Mouse (Mus musculus) embryonic facial prominence, embryonic 12.5 days (tissue): ENCODE data around the gene Ace2. TPM values are rescaled to one million over a fixed set of nuclear protein-coding genes. Genes with fewer than 3 reads are reported as not detected.

Experiments
- ATAC-seq: fragments of 200-750 bp; cut with Nextera tagmentation; 2 replicates; pipeline ENCODE4 v1.8.0; 2017; ENCODE audit not compliant: insufficient number of reproducible peaks, insufficient read depth, low FRiP score, low TSS enrichment
- H3K27ac ChIP-seq: fragments of 300-500 bp; sonication (generic); 2 replicates; pipeline ENCODE4 v1.5.1; 2016; ENCODE audit warnings: mild to moderate bottlenecking
- H3K27me3 ChIP-seq: fragments of 300-500 bp; sonication (generic); 2 replicates; pipeline ENCODE4 v1.6.1; 2016; ENCODE audit warnings: mild to moderate bottlenecking, moderate library complexity
- H3K36me3 ChIP-seq: fragments of 300-500 bp; sonication (generic); 2 replicates; pipeline ENCODE4 v1.6.1; 2016; ENCODE audit warnings: mild to moderate bottlenecking
- H3K4me1 ChIP-seq: fragments of 300-500 bp; sonication (generic); 2 replicates; pipeline ENCODE4 v1.6.1; 2016
- H3K4me2 ChIP-seq: fragments of 300-500 bp; sonication (generic); replicated peaks from 2 replicates; pipeline ENCODE4 v1.6.1; 2016; ENCODE audit warnings: mild to moderate bottlenecking, moderate library complexity
- H3K4me3 ChIP-seq: fragments of 300-500 bp; sonication (generic); 2 replicates; pipeline ENCODE4 v1.5.1; 2016; ENCODE audit warnings: mild to moderate bottlenecking
- H3K9ac ChIP-seq: fragments of 300-500 bp; sonication (generic); 2 replicates; pipeline ENCODE4 v1.6.1; 2016; ENCODE audit warnings: mild to moderate bottlenecking, moderate library complexity
- H3K9me3 ChIP-seq: fragments of 300-500 bp; sonication (generic); 2 replicates; pipeline ENCODE4 v1.6.1; 2016; ENCODE audit warnings: mild to moderate bottlenecking, moderate library complexity
- WGBS: fragments of 180-500 bp; shearing (Covaris S2); methylation state at CpG from one replicate; pipeline ENCODE4 v1.1.7; 2016; 5-methylcytosine and 5-hydroxymethylcytosine counted together
- polyA plus RNA-seq: library from polyadenylated mRNA; unstranded; fragments of >200 nt; fragmentation: Nextera tagmentation; extraction: Ambion mirVana; gene quantifications from 2 replicates; pipeline ENCODE4 v1.2.1, GENCODE M21; 2016

The Ace2 gene
- polyA plus RNA-seq, 1 experiment from 2014 or later, result 0.09 TPM

- H3K27me3 ChIP-seq, result peaks cover 2% of the 10 kb centered on the region; the same call in 1 of the 2 replicates
- no peaks in the 10 kb centered on the region for H3K36me3 ChIP-seq
- no peak overlapping the region for H3K4me2 ChIP-seq
- no peak overlapping the region for H3K9ac ChIP-seq
- WGBS, result 81% methylated on average over 4 of the region's 4 CpGs
- ATAC-seq, result no peak
- H3K4me1 ChIP-seq, result no peaks in the 10 kb centered on the region
- H3K9me3 ChIP-seq, result no peaks in the 10 kb centered on the region
- H3K27ac ChIP-seq, result no peak overlapping the region
- H3K4me3 ChIP-seq, result no peak overlapping the region
These were observed 3.8 kb upstream of the Ace2 start for GRCm38 (mm10) chrX:164135304-164135818.

DNA sequence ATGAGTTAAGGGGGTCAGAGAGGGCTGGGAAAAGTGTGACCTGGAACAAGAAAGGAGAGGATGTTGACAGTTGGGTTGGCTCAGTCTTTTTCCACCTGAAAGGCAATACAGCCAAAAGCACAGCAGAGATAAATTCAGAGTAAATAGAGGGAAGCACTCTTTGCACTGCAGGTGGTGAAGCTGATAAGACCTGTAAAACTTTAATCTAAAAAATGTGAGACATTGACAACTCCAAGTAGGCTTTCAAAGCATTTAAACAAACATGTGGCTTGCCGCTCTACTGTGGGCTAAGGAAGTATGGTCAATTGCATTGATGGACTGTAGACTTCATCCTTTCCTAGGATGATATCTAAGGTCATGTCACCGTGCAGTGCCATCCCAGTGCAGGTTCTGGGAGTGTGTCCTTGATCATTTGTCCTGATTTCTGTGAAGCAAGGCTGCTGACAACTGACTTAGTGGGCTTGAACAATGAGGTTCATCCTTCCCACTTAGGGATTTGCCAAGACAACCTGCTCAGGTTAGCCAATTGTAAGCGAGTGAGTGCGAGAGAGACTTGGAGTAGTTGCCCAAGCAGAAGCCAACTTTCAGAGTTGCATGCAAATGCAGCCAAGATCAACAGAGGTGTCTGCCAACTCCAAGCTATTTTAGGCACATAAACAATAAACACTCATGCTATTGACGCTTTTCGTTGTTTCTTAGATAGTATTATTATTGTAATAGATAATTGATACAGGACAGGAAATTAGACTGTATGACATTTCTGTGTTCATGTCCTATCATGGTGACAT lies 6.5 kb downstream of the Ace2 start:
- no peak for ATAC-seq
- no peak overlapping the region for H3K4me3 ChIP-seq
- H3K4me1 ChIP-seq, result no peaks in the 10 kb centered on the region
- H3K27ac ChIP-seq, result no peak overlapping the region
- 86% methylated on average over 6 of the region's 6 CpGs for WGBS
- no peaks in the 10 kb centered on the region for H3K9me3 ChIP-seq
- no peaks in the 10 kb centered on the region; the same call in 1 of the 2 replicates for H3K27me3 ChIP-seq
- H3K9ac ChIP-seq, result no peak overlapping the region
- no peak overlapping the region for H3K4me2 ChIP-seq
- no peaks in the 10 kb centered on the region for H3K36me3 ChIP-seq

DNA sequence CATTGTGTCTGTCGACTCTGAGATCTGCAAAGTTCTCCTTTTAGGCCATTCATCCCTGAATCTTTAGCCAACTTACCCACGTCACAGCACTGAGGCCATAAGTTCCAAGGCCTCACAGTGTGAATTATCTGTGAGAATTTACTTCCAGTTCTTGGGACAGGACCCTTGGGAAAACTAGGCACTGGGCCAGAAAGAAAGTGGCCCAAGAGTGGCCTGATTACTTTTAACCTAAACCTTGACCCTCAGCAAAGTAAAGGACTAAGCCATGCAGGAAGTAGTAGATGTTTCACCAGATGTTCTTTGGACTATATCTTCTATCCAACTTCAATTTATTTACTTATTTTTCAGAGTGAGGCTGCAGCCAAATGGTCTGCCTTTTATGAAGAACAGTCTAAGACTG lies 13.6 kb downstream of the Ace2 start:
- no peak overlapping the region for H3K4me3 ChIP-seq
- no peaks in the 10 kb centered on the region for H3K9me3 ChIP-seq
- H3K9ac ChIP-seq, result no peak overlapping the region
- no peaks in the 10 kb centered on the region; the same call in 1 of the 2 replicates for H3K27me3 ChIP-seq
- no peaks in the 10 kb centered on the region for H3K36me3 ChIP-seq
- no peak overlapping the region for H3K4me2 ChIP-seq
- no peak overlapping the region for H3K27ac ChIP-seq
- no peaks in the 10 kb centered on the region for H3K4me1 ChIP-seq
- 77% methylated on average over 2 of the region's 2 CpGs for WGBS
- ATAC-seq, result no peak

- no peak overlapping the region for H3K4me2 ChIP-seq
- no peaks in the 10 kb centered on the region; the same call in 1 of the 2 replicates for H3K27me3 ChIP-seq
- no peak overlapping the region for H3K4me3 ChIP-seq
- H3K9me3 ChIP-seq, result no peaks in the 10 kb centered on the region
- H3K4me1 ChIP-seq, result no peaks in the 10 kb centered on the region
- H3K27ac ChIP-seq, result no peak overlapping the region
- H3K36me3 ChIP-seq, result no peaks in the 10 kb centered on the region
- no peak for ATAC-seq
- no peak overlapping the region for H3K9ac ChIP-seq
These were observed 14.5 kb downstream of the Ace2 start for GRCm38 (mm10) chrX:164153606-164154005.

DNA sequence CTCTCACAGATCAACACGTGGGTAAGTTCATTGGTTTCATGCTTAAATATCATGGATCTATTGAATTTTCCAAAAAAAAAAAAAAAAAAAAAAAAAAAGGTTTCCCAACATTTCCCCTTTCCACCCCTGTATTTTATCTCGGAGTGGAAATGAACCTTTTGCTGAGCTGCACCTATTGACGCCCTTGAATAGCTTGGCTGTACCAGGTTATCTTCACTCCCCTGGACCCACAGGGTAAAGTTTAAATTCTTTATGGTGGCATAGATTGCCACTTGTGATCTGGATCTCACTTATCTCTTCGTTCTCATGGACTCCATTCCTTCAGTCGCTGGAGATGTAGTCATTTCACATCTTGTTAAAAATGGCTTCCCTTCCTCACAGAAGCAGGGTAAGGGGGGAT lies 15.5 kb downstream of the Ace2 start:
- Histone ChIP-seq H3K36me3 (no peaks in the 10 kb centered on the region), H3K4me1 (no peaks in the 10 kb centered on the region), H3K27ac (no peak overlapping the region), H3K4me2 (no peak overlapping the region), H3K9me3 (no peaks in the 10 kb centered on the region), H3K4me3 (no peak overlapping the region), H3K27me3 (no peaks in the 10 kb centered on the region), H3K9ac (no peak overlapping the region)
- no peak for ATAC-seq
- 80% methylated on average over 5 of the region's 5 CpGs for WGBS

GRCm38 (mm10) chrX:164164681-164165080 lies 25.5 kb downstream of the Ace2 start:
- no peaks in the 10 kb centered on the region for H3K27me3 ChIP-seq
- no peaks in the 10 kb centered on the region for H3K36me3 ChIP-seq
- ATAC-seq, result no peak
- no peak overlapping the region for H3K4me2 ChIP-seq
- 77% methylated on average over 1 of the region's 1 CpGs for WGBS
- no peak overlapping the region for H3K27ac ChIP-seq
- no peaks in the 10 kb centered on the region for H3K9me3 ChIP-seq
- H3K9ac ChIP-seq, result no peak overlapping the region
- H3K4me3 ChIP-seq, result no peak overlapping the region
- H3K4me1 ChIP-seq, result no peaks in the 10 kb centered on the region

DNA sequence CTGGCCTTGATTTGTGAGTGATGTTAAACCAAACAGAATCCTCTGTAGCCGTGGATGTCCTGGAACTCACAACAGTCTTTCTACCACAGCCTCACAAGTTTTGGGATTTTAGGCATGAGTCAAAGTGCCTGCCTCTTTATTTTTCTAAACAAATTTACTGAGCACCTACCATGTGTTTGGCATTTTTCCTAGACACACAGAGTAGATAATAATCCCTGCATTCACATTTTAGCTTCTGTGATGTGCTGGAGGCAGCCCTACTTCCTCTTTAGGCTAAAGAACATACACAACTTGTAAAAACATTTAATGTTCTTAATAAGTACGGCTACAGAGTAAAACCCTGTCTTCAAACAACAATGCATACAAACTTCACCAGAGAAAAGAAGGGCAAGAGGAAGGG lies 31.9 kb downstream of the Ace2 start:
- H3K9ac ChIP-seq, result no peak overlapping the region
- H3K27ac ChIP-seq, result no peak overlapping the region
- H3K9me3 ChIP-seq, result no peaks in the 10 kb centered on the region
- no peak for ATAC-seq
- 46% methylated on average over 2 of the region's 2 CpGs for WGBS
- no peaks in the 10 kb centered on the region for H3K36me3 ChIP-seq
- H3K4me2 ChIP-seq, result no peak overlapping the region
- H3K27me3 ChIP-seq, result 0 out of 2 replicates have a peak, but pooled peaks cover 6% of the 10 kb centered on the region
- H3K4me3 ChIP-seq, result no peak overlapping the region
- no peaks in the 10 kb centered on the region for H3K4me1 ChIP-seq

DNA sequence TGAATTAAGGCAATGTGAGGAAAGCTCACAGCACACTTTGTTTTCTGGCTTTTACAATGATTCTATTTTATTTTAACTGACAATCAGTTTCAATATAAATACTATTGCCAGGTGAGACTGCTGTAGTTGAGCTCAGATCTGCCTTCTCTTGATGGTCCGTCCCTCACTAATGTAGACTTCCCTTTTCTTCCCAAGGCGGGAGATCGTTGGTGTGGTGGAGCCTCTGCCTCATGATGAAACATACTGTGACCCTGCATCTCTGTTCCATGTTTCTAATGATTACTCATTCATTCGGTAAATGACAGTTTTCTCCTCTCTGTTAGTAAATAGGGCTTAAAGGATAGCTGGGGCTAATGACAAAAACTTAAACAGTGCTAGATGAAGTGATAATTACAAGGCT lies 34.7 kb downstream of the Ace2 start:
- Histone ChIP-seq H3K27me3 (0 out of 2 replicates have a peak, but pooled peaks cover 6% of the 10 kb centered on the region), H3K36me3 (no peaks in the 10 kb centered on the region), H3K9ac (no peak overlapping the region), H3K4me2 (no peak overlapping the region), H3K9me3 (no peaks in the 10 kb centered on the region), H3K27ac (no peak overlapping the region), H3K4me1 (no peaks in the 10 kb centered on the region), H3K4me3 (no peak overlapping the region)
- ATAC-seq, result no peak
- WGBS, result 87% methylated on average over 4 of the region's 4 CpGs

DNA sequence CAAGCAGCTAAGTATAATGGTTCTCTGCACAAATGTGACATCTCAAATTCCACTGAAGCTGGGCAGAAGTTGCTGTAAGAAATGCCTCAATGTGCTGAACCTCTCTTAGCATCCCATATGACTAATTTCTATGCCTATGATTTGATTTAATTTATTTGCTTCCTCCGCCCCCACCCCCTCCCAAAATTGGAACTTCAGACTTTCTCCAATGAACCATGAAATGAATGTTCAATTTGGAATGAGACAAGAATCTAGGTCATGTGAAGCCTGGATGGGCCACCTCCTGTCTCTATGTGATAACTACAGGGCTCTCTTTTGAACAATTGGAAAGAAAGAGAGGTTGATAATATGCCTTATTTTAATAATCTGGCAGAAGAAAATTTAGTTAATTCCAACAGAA lies 36.2 kb downstream of the Ace2 start:
- H3K36me3 ChIP-seq, result no peaks in the 10 kb centered on the region
- WGBS, result 86% methylated on average over 1 of the region's 1 CpGs
- no peak overlapping the region for H3K27ac ChIP-seq
- no peak overlapping the region for H3K9ac ChIP-seq
- H3K27me3 ChIP-seq, result 0 out of 2 replicates have a peak, but pooled peaks cover 6% of the 10 kb centered on the region
- no peaks in the 10 kb centered on the region for H3K9me3 ChIP-seq
- no peaks in the 10 kb centered on the region for H3K4me1 ChIP-seq
- no peak overlapping the region for H3K4me2 ChIP-seq
- no peak for ATAC-seq
- no peak overlapping the region for H3K4me3 ChIP-seq

DNA sequence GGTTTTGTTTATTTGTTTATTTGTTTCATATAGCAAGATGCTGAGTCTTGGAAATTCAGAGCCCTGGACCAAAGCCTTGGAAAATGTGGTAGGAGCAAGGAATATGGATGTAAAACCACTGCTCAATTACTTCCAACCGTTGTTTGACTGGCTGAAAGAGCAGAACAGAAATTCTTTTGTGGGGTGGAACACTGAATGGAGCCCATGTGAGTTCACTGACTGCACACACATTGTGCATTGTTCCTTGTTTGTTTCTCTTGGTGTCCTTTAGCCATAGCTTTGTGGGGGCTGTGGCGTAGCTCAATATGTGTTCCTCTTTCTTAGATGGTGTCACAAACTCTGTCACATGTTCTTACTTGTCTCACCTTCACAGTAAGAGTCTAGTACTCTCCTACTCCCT lies 36.6 kb downstream of the Ace2 start:
- ATAC-seq, result no peak

DNA sequence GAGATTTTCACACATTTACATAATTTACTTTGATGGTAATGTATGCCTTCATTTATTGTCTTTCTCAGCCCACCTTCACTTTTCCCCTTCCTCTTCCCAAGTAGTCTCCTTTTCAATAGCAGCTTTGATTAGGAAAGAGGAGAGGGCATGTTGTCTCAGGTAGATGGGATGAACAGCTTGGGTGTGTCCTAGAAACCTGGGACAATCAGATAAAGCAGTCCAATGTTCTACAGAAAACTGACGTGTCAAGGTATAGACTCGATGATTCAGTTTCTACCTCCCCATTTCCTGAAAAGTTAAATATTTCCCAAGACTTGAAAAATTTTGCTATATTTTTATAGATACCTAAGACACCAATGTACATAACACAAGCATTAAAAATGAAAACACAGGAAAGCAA lies 39.7 kb downstream of the Ace2 start:
- no peaks in the 10 kb centered on the region for H3K4me1 ChIP-seq
- WGBS, result 93% methylated on average over 2 of the region's 2 CpGs
- H3K4me3 ChIP-seq, result no peak overlapping the region
- no peaks in the 10 kb centered on the region for H3K36me3 ChIP-seq
- 0 out of 2 replicates have a peak, but pooled peaks cover 4% of the 10 kb centered on the region for H3K27me3 ChIP-seq
- H3K9ac ChIP-seq, result no peak overlapping the region
- H3K27ac ChIP-seq, result no peak overlapping the region
- no peak for ATAC-seq
- H3K9me3 ChIP-seq, result no peaks in the 10 kb centered on the region
- no peak overlapping the region for H3K4me2 ChIP-seq

More for the DNA sequence above, 36.6 kb downstream of the Ace2 start:
- no peaks in the 10 kb centered on the region for H3K36me3 ChIP-seq
- no peak overlapping the region for H3K4me2 ChIP-seq
- H3K27ac ChIP-seq, result no peak overlapping the region
- H3K4me3 ChIP-seq, result no peak overlapping the region
- H3K27me3 ChIP-seq, result 0 out of 2 replicates have a peak, but pooled peaks cover 6% of the 10 kb centered on the region
- no peaks in the 10 kb centered on the region for H3K4me1 ChIP-seq
- 62% methylated on average over 2 of the region's 2 CpGs for WGBS
- no peak overlapping the region for H3K9ac ChIP-seq
- no peaks in the 10 kb centered on the region for H3K9me3 ChIP-seq

- no peak overlapping the region for H3K4me2 ChIP-seq
- 0 out of 2 replicates have a peak, but pooled peaks cover 4% of the 10 kb centered on the region for H3K27me3 ChIP-seq
- no peaks in the 10 kb centered on the region for H3K36me3 ChIP-seq
- H3K4me3 ChIP-seq, result no peak overlapping the region
- 10% methylated on average over 3 of the region's 3 CpGs for WGBS
- H3K9me3 ChIP-seq, result no peaks in the 10 kb centered on the region
- H3K4me1 ChIP-seq, result no peaks in the 10 kb centered on the region
- no peak for ATAC-seq
- H3K9ac ChIP-seq, result no peak overlapping the region
- H3K27ac ChIP-seq, result no peak overlapping the region
These were observed 40.6 kb downstream of the Ace2 start for GRCm38 (mm10) chrX:164179746-164180145.
